Mouse (Mus musculus) cerebral cortex, adult 2 months (tissue): ENCODE measurements around the gene Acat1.

Experiments used
- WGBS: fragments of 180-500 bp; shearing (Covaris S2); methylation state at CpG from one replicate; pipeline ENCODE4 v1.1.7; 2018; 5-methylcytosine and 5-hydroxymethylcytosine counted together

Acat1 gene

DNA sequence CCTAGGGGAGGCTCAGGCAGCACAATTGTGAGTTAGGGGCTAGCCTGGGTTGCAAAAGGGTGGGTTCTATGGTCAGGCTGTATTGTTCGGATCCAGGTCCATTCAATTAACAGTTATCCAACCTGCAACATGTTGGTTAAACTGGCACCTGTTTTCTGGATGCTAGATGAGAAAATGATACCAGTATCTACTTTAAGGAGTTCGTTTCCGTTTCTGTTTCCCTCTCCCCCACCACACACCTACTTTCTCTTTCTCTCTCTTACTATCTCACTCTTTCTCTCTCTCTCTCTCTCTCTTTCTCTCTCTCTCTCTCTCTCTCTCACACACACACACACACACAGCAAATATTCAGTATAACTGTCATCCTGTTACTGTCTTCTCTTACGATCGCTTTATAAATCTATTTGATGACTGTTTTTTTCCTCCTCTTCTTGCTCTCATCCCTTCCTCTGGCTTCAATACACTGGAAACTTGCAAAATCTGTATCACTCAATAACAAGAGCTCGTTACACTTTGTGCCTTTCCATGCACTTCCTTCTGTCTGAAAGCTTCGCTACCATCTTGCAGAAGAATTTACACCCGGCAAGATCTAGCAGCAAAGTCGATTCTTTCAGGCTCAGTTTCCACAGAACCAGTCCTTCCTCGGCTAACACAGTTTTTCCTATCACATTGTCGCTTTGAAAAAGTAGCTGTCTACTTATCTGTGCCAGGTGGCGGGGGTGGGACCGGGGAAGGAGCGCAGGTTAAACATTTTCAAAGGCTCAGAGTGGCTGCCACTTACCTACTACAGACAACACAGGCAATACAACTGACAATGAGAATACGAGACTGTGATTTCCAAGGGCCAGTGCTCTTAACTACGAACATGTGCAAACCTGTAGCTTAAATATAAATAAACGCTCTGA, 74.5 kb downstream of the Acat1 start:
- WGBS, result 13% methylated on average over 17 of the region's 17 CpGs
